Mouse (Mus musculus): ENCODE results near the gene Adora3.

DNA sequence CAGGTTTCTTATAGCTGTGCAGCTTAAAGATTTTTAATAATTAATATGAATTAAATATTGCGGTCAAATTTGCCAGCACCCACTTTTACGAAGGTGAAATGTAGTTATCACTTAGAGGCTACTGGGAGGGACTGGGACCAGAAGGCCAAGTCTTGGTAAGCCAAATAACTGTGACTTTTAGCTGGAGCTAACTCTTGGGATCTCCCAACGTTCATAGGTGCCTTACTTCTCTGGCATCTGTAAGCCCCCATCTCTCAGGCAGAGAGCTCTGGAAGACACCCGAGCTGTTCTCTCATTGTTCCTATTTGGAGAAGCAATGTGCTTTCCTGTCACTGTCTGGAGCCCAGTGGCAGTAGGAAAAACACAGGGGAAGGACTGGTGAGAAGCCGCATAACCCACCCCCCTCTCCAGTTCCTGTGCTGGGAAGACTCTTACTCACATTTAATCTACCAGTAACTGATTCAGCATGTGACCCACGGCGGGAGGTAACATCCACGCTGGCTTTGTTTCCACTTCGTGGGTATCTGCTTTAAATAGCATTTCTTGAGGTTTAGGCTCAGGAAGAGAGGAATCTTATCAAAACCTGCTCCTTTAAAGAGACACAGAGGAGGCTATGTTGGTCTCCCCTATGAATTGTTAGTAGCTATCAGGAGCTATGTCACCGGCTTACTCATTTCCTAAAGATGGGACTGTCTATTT lies 47.1 kb downstream of the Adora3 start:
- TF ChIP-seq CTCF (IDR thresholded peaks at IDR 0.05; ENCODE audit: low read depth, low read length), result no peak
- no peak for TF ChIP-seq POLR2A (IDR thresholded peaks at IDR 0.05; ENCODE audit: extremely low read depth, insufficient read depth, low read length)

Measured in liver, adult 2 months (tissue).